ENCODE assay signal across 8 mouse cellular contexts in genomic region chr12:99339640-99340325, GRCm38 (mm10).
DNase-seq lines count a peak whose midpoint lies in the region; ATAC-seq lines count a peak whose summit lies in the region.

No protein-coding gene starts in this region.

- no peak overlapping the region for H3K9ac ChIP-seq in midbrain, embryonic 14.5 days (replicated peaks; ENCODE audit: low read length)

- 0 out of 2 replicates have a peak overlapping the region, but pooled peaks have one; percentile 79 for H3K27ac ChIP-seq in brown adipose tissue, adult 24 weeks (replicated peaks; ENCODE audit: low read depth, low read length)
- H3K27ac ChIP-seq in midbrain, embryonic 14.5 days (replicated peaks; ENCODE audit: low read depth, low read length), result peak overlapping the region; percentile 93

- 8% methylated on average over 11 of the region's 11 CpGs for WGBS in midbrain, embryonic 14.5 days

- H3K4me3 ChIP-seq in brown adipose tissue, adult 24 weeks (ENCODE audit: insufficient read depth, low read depth, low read length), result no peak overlapping the region
- 0 out of 2 replicates have a peak overlapping the region, but pooled peaks have one; percentile 9 for H3K4me3 ChIP-seq in midbrain, embryonic 14.5 days (replicated peaks; ENCODE audit: low read depth, low read length)

- DNase-seq in embryo, embryonic 11.5 days (ENCODE audit: low read depth, low spot score), result peak; percentile 53
- peak; percentile 82 for DNase-seq in layer of hippocampus, adult 11-12 months (ENCODE audit: low spot score)
- DNase-seq in midbrain, embryonic 14.5 days, result peak; percentile 96
- no peak for DNase-seq in urinary bladder, postnatal 25 days (ENCODE audit: low spot score)
- no peak for DNase-seq in thymus, postnatal 14 days
- DNase-seq in kidney, adult 8-10 months, result no peak

- no peaks in the 10 kb centered on the region for H3K36me3 ChIP-seq in midbrain, embryonic 14.5 days (ENCODE audit: control insufficient read depth, insufficient read depth, low read length)

- peak overlapping the region; percentile 28 for H3K4me2 ChIP-seq in midbrain, embryonic 14.5 days (ENCODE audit: low read length)

- peak; percentile 92 for ATAC-seq in midbrain, embryonic 14.5 days (ENCODE audit: low FRiP score, low TSS enrichment)
- ATAC-seq in megakaryocyte, adult 5-6 weeks (ENCODE audit: poor library complexity, severe bottlenecking), result no peak

- peaks cover 47% of the 10 kb centered on the region for H3K4me1 ChIP-seq in brown adipose tissue, adult 24 weeks (ENCODE audit: control insufficient read depth, insufficient read depth, insufficient read length, low read length)
- peaks cover 72% of the 10 kb centered on the region for H3K4me1 ChIP-seq in midbrain, embryonic 14.5 days (ENCODE audit: control insufficient read depth, insufficient read depth, low read length)

- H3K9me3 ChIP-seq in midbrain, embryonic 14.5 days (ENCODE audit: control insufficient read depth, low read length), result no peaks in the 10 kb centered on the region

- no peaks in the 10 kb centered on the region for H3K27me3 ChIP-seq in midbrain, embryonic 14.5 days (ENCODE audit: control insufficient read depth, insufficient read depth, low read length)

Comparison
In these comparisons a context has a peak if more than half of its experiments do, and no peak if none do; other contexts are left out.
1. DNase-seq: peak in embryo, embryonic 11.5 days (single experiment), layer of hippocampus, adult 11-12 months (single experiment) and midbrain, embryonic 14.5 days (single experiment); none in urinary bladder, postnatal 25 days (single experiment), thymus, postnatal 14 days (single experiment) and kidney, adult 8-10 months (0 of 2).